Mouse (Mus musculus) heart, postnatal 0 days (tissue): Measurements from ENCODE around the gene Crlf1. TPM values are rescaled to one million over a fixed set of nuclear protein-coding genes. Genes with fewer than 3 reads are reported as not detected.
A peak's percentile ranks its signal among the peaks of the same experiment; 100 is the strongest.

ENCODE experiments used
- ATAC-seq: fragments of 200-750 bp; cut with Nextera tagmentation; 2 replicates; pipeline ENCODE4 v1.8.0; 2017; ENCODE audit warnings: low read depth, moderate number of reproducible peaks, moderate library complexity; ENCODE audit not compliant: insufficient read depth
- DNase-seq: peaks from one replicate; pipeline ENCODE4 v3.0.0-alpha.2; 2016; ENCODE audit warnings: low spot score
- H3K27ac ChIP-seq: fragments of 300-500 bp; sonication (generic); 2 replicates; pipeline ENCODE4 v1.5.1; 2014; ENCODE audit warnings: low read depth, mild to moderate bottlenecking
- H3K27me3 ChIP-seq: fragments of 300-500 bp; sonication (generic); 2 replicates; pipeline ENCODE4 v1.6.1; 2014; ENCODE audit warnings: low read length, mixed read lengths; ENCODE audit not compliant: control insufficient read depth, insufficient read depth
- H3K36me3 ChIP-seq: fragments of 300-500 bp; sonication (generic); replicated peaks from 2 replicates; pipeline ENCODE4 v1.6.1; 2014; ENCODE audit warnings: low read length, mixed read lengths; ENCODE audit not compliant: control insufficient read depth, insufficient read depth
- H3K4me1 ChIP-seq: fragments of 300-500 bp; sonication (generic); 2 replicates; pipeline ENCODE4 v1.6.1; 2014; ENCODE audit warnings: antibody characterized with exemption; ENCODE audit not compliant: control insufficient read depth, insufficient read depth
- H3K4me2 ChIP-seq: fragments of 300-500 bp; sonication (generic); 2 replicates; pipeline ENCODE4 v1.6.1; 2014; ENCODE audit warnings: low read depth, mild to moderate bottlenecking, low read length, moderate library complexity
- H3K4me3 ChIP-seq: fragments of 300-500 bp; sonication (generic); 2 replicates; pipeline ENCODE4 v1.5.1; 2014; ENCODE audit warnings: low read depth, low read length
- H3K9ac ChIP-seq: fragments of 300-500 bp; sonication (generic); replicated peaks from 2 replicates; pipeline ENCODE4 v1.6.1; 2014; ENCODE audit warnings: low read depth, low read length, mixed read lengths
- H3K9me3 ChIP-seq: fragments of 300-500 bp; sonication (generic); replicated peaks from 2 replicates; pipeline ENCODE4 v1.6.1; 2016; ENCODE audit warnings: low read length; ENCODE audit not compliant: control insufficient read depth
- CTCF ChIP-seq: IDR thresholded peaks from 2 replicates; pipeline ENCODE4 v1.5.1; 2016; ENCODE audit warnings: antibody characterized with exemption, control low read depth, low read depth
- EP300 ChIP-seq: IDR thresholded peaks from 2 replicates; pipeline ENCODE4 v1.6.1; 2016; ENCODE audit warnings: antibody characterized with exemption, low read depth
- WGBS: fragments of 180-500 bp; shearing (Covaris S2); extraction: QIAGEN DNeasy Blood & Tissue Kit; methylation state at CpG from one replicate; pipeline ENCODE4 v1.1.7; 2014; 5-methylcytosine and 5-hydroxymethylcytosine counted together
- polyA plus RNA-seq: library from polyadenylated mRNA; unstranded; fragments of >200 nt; fragmentation: Nextera tagmentation; extraction: Ambion mirVana; gene quantifications from 2 replicates; pipeline ENCODE4 v1.2.1, GENCODE M21; 2015
- total RNA-seq: library from RNA; depleted of rRNA; stranded (reverse); fragments of >200 nt; gene quantifications from 2 replicates; pipeline ENCODE4 v1.2.3, GENCODE M21; 2014; ENCODE audit warnings: low replicate concordance

Crlf1 gene
- total and polyA plus RNA-seq, 2 experiments from 2014 or later: 0.16 TPM; not detected in 1

- Histone ChIP-seq H3K4me1 (peaks cover 12% of the 10 kb centered on the region), H3K9ac (peak overlapping the region; percentile 81), H3K27me3 (no peaks in the 10 kb centered on the region), H3K4me2 (peak overlapping the region; percentile 88), H3K9me3 (no peaks in the 10 kb centered on the region), H3K36me3 (peaks cover 9% of the 10 kb centered on the region; the same call in 1 of the 2 replicates), H3K27ac (peak overlapping the region; percentile 95; the same call in 1 of the 2 replicates), H3K4me3 (peak overlapping the region; percentile 73)
- WGBS: 43% methylated on average over 5 of the region's 5 CpGs
- ATAC-seq: no peak
- DNase-seq: no peak
- no peak for TF ChIP-seq EP300
- TF ChIP-seq CTCF: no peak
These were observed 48.1 kb downstream of the Crlf1 start for GRCm38 (mm10) chr8:70541081-70541480.

DNA sequence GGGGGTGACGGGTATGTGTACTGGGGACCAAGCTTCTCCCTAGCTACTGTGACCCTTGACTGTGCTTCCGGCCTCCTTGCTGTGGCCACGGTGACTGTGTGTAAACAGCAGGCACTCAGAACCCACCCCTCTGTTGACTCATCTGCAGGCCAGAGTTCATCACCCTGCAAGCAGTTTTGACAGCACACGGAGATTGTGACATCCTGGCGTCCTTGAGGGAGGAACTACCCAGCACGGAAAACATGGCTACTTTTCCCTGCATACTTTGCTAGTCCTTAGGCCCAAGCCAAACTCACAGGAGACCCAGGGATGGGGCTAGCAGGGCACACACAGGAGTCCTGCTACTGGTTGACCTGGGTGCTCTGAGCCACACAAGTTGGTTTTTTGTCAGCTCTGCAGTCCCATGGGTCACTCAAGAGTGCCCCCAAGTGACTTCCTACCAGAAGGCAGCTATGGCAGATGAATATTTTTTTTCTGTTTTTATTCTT is 51.3 kb downstream of the Crlf1 start:
- no peak overlapping the region for H3K4me3 ChIP-seq
- TF ChIP-seq CTCF: peak; percentile 33
- no peak for TF ChIP-seq EP300
- no peaks in the 10 kb centered on the region for H3K36me3 ChIP-seq
- ATAC-seq (no peak), DNase-seq (no peak)
- H3K27me3 ChIP-seq: no peaks in the 10 kb centered on the region
- 0 out of 2 replicates have a peak overlapping the region, but pooled peaks have one; percentile 17 for H3K9ac ChIP-seq
- no peaks in the 10 kb centered on the region for H3K9me3 ChIP-seq
- H3K4me2 ChIP-seq: no peak overlapping the region
- H3K4me1 ChIP-seq: peaks cover 28% of the 10 kb centered on the region
- peak overlapping the region; percentile 49 for H3K27ac ChIP-seq
- WGBS: 44% methylated on average over 6 of the region's 6 CpGs

DNA sequence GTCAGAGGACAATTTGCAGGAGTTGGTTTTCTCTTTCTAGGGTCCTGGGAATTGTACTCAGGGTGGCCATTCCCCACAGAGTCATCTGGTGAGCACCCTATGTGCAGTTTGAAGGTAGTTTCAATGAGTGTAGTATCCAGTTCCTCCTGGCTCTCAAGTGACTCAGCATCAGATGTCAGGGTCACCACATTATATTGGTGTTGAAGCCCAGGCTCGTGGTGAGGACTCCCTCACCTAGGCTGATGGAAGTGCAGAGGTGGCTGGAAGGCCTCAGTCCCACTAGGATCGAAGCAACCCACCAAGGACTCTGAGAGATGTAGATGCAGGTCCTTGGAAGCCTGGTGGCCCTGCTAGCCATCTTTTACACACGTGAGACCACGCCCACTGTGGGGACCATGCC is 53.5 kb downstream of the Crlf1 start:
- Histone ChIP-seq H3K9me3 (no peaks in the 10 kb centered on the region), H3K9ac (no peak overlapping the region), H3K4me2 (no peak overlapping the region), H3K36me3 (no peaks in the 10 kb centered on the region), H3K27ac (no peak overlapping the region), H3K27me3 (no peaks in the 10 kb centered on the region), H3K4me1 (peaks cover 27% of the 10 kb centered on the region), H3K4me3 (no peak overlapping the region)
- ATAC-seq: no peak
- no peak for TF ChIP-seq EP300
- no peak for TF ChIP-seq CTCF
- no peak for DNase-seq
- WGBS: 83% methylated on average over 4 of the region's 4 CpGs

DNA sequence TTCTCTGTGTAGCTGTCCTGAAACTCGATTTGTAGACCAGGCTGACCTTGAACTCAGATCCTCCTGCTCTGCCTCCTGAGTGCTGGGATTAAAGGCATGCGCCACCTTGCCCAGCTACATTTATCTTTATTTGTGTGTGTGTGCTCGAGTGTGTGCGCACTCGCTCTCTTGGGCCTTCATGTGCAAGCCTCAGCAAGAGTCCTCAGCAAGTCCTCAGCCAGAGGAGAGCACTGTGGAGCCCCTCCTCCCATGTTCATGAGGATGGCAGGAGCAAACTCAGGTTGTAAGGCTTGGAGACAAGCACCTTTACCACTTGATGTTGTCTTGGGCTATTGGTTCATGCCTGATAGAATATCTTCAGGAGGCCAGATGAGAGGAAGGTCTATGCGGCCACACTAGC is 54.8 kb downstream of the Crlf1 start:
- Histone ChIP-seq H3K27ac (peak overlapping the region; percentile 66; the same call in 1 of the 2 replicates), H3K27me3 (no peaks in the 10 kb centered on the region), H3K9me3 (no peaks in the 10 kb centered on the region), H3K36me3 (no peaks in the 10 kb centered on the region), H3K4me1 (peaks cover 41% of the 10 kb centered on the region), H3K9ac (no peak overlapping the region), H3K4me2 (no peak overlapping the region), H3K4me3 (no peak overlapping the region)
- WGBS: 81% methylated on average over 6 of the region's 6 CpGs
- DNase-seq: no peak
- no peak for ATAC-seq
- no peak for TF ChIP-seq CTCF
- TF ChIP-seq EP300: no peak

DNA sequence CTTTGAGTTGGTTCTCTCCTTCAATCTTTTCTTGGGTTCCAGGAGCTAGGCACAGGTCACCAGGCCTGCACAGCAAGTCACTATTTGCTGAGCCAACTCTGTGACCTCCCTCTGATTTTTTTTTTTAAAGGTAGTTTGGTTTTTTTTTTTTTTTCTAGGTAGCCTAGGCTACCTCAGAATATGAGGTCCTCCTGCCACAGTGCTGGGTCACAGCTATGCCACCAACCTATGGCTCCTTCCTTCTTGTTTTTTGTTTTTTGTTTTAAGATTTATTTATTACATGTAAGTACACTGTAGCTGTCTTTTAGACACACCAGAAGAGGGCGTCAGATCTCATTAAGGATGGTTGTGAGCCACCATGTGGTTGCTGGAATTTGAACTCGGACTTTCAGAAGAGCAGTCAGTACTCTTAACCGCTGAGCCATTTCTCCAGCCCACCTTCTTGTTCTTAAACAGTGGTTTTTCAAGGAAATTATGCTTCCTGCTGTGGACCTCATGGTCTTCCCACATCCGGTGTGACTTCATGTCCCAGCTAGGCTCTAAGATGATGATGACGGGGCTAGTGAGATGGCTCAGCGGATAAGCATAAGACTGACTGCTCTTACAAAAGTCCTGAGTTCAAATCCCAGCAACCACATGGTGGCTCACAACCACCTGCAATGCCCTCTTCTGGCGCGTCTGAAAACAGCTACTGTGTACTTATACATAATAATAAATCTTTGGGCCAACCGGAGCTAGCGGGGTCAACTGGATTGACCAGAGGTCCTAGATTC is 56.6 kb downstream of the Crlf1 start:
- no peaks in the 10 kb centered on the region for H3K9me3 ChIP-seq
- H3K27me3 ChIP-seq: no peaks in the 10 kb centered on the region
- H3K27ac ChIP-seq: no peak overlapping the region
- TF ChIP-seq CTCF: no peak; the same call in 1 of the 2 replicates
- TF ChIP-seq EP300: no peak
- no peak for DNase-seq
- peaks cover 59% of the 10 kb centered on the region for H3K4me1 ChIP-seq
- no peak for ATAC-seq
- no peak overlapping the region for H3K4me3 ChIP-seq
- no peak overlapping the region for H3K9ac ChIP-seq
- WGBS: 88% methylated on average over 10 of the region's 10 CpGs
- H3K4me2 ChIP-seq: no peak overlapping the region
- H3K36me3 ChIP-seq: no peaks in the 10 kb centered on the region
